Mouse (Mus musculus) liver, embryonic 11.5 days (tissue): ENCODE data around the gene Rundc3a. TPM values are rescaled to one million over a fixed set of nuclear protein-coding genes. Genes with fewer than 3 reads are reported as not detected.

Experiments used
- ATAC-seq: fragments of 200-750 bp; cut with Nextera tagmentation; replicated peaks from 2 replicates; pipeline ENCODE4 v1.8.0; 2017; ENCODE audit warnings: moderate number of reproducible peaks, mild to moderate bottlenecking, moderate TSS enrichment, moderate library complexity; ENCODE audit not compliant: low FRiP score
- DNase-seq: peaks from one replicate; pipeline ENCODE4 v3.0.0-alpha.2; 2017; ENCODE audit warnings: low spot score
- H3K27ac ChIP-seq: fragments of 300-500 bp; sonication (generic); 2 replicates; pipeline ENCODE4 v1.5.1; 2014; ENCODE audit warnings: mild to moderate bottlenecking, low read depth, low read length, control low read depth
- H3K27me3 ChIP-seq: fragments of 300-500 bp; sonication (generic); replicated peaks from 2 replicates; pipeline ENCODE4 v1.6.1; 2014; ENCODE audit warnings: low read length, mixed read lengths; ENCODE audit not compliant: control insufficient read depth, insufficient read depth
- H3K36me3 ChIP-seq: fragments of 300-500 bp; sonication (generic); 2 replicates; pipeline ENCODE4 v1.6.1; 2014; ENCODE audit warnings: mild to moderate bottlenecking, low read length, moderate library complexity, mixed read lengths; ENCODE audit not compliant: control insufficient read depth, insufficient read depth
- H3K4me1 ChIP-seq: fragments of 300-500 bp; sonication (generic); replicated peaks from 2 replicates; pipeline ENCODE4 v1.6.1; 2014; ENCODE audit warnings: low read length, mixed read lengths; ENCODE audit not compliant: control insufficient read depth, insufficient read depth
- H3K4me2 ChIP-seq: fragments of 300-500 bp; sonication (generic); 2 replicates; pipeline ENCODE4 v1.6.1; 2014; ENCODE audit warnings: mild to moderate bottlenecking, control low read depth, moderate library complexity
- H3K4me3 ChIP-seq: fragments of 300-500 bp; sonication (generic); 2 replicates; pipeline ENCODE4 v1.5.1; 2014; ENCODE audit warnings: low read depth, low read length, control low read depth
- H3K9ac ChIP-seq: fragments of 300-500 bp; sonication (generic); 2 replicates; pipeline ENCODE4 v1.6.1; 2014; ENCODE audit warnings: low read depth, low read length, control low read depth
- H3K9me3 ChIP-seq: fragments of 300-500 bp; sonication (generic); 2 replicates; pipeline ENCODE4 v1.6.1; 2016; ENCODE audit warnings: low read length, inconsistent platforms, mixed read lengths; ENCODE audit not compliant: control insufficient read depth
- WGBS: fragments of 180-500 bp; shearing (Covaris S2); extraction: QIAGEN DNeasy Blood & Tissue Kit; methylation state at CpG from one replicate; pipeline ENCODE4 v1.1.7; 2014; 5-methylcytosine and 5-hydroxymethylcytosine counted together
- polyA plus RNA-seq: library from polyadenylated mRNA; unstranded; fragments of >200 nt; fragmentation: Nextera tagmentation; extraction: Ambion mirVana; gene quantifications from 2 replicates; pipeline ENCODE4 v1.2.1, GENCODE M21; 2014

The Rundc3a gene
- polyA plus RNA-seq, 1 experiment from 2014 or later: 2.6 TPM

- Histone ChIP-seq H3K4me3 (no peak overlapping the region), H3K4me1 (peaks cover 15% of the 10 kb centered on the region), H3K9me3 (no peaks in the 10 kb centered on the region), H3K36me3 (peaks cover 19% of the 10 kb centered on the region), H3K27ac (no peak overlapping the region), H3K27me3 (peaks cover 60% of the 10 kb centered on the region), H3K9ac (no peak overlapping the region), H3K4me2 (no peak overlapping the region)
- ATAC-seq: no peak
- no peak for DNase-seq
- 24% methylated on average over 12 of the region's 12 CpGs for WGBS
These were observed 7.4 kb downstream of the Rundc3a start for GRCm38 (mm10) chr11:102400513-102401084.

DNA sequence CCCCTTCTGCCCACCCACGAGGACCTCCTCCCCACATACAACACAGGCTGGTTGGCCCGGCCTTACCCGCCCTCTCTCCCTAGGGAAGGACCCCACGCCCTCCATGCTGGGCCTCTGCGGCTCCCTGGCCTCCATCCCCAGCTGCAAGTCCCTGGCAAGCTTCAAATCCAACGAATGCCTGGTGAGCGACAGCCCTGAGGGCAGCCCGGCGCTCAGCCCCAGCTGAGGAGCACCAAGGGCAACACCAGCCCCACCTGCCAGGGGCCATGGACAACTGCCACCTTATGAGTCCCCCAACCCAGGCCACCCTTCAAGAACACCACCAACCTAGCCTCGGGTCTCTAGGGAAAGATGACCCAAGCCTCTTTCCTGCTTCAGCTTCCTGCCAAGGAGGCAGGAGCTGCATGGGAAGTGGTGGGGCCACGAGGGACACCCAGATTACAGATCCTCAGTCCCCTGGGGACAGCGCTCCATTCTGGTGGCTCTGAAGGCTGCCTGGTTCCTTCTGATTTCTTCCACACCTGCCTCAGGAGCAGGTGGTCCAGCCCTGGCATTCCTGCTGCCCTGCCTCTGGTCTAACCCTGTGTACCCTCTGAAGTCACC is 8.8 kb downstream of the Rundc3a start:
- Histone ChIP-seq H3K9me3 (no peaks in the 10 kb centered on the region), H3K4me3 (no peak overlapping the region), H3K27ac (no peak overlapping the region), H3K4me1 (peaks cover 18% of the 10 kb centered on the region), H3K9ac (no peak overlapping the region; the same call in 1 of the 2 replicates), H3K27me3 (peaks cover 52% of the 10 kb centered on the region), H3K4me2 (no peak overlapping the region), H3K36me3 (peaks cover 19% of the 10 kb centered on the region)
- ATAC-seq (no peak), DNase-seq (no peak)
- 71% methylated on average over 12 of the region's 12 CpGs for WGBS

GRCm38 (mm10) chr11:102403657-102404056 is 10.5 kb downstream of the Rundc3a start:
- ATAC-seq: no peak
- H3K27ac ChIP-seq: no peak overlapping the region
- H3K36me3 ChIP-seq: peaks cover 19% of the 10 kb centered on the region
- no peak for DNase-seq
- no peak overlapping the region for H3K4me3 ChIP-seq
- 92% methylated on average over 11 of the region's 11 CpGs for WGBS
- no peak overlapping the region for H3K4me2 ChIP-seq
- no peaks in the 10 kb centered on the region for H3K9me3 ChIP-seq
- peaks cover 36% of the 10 kb centered on the region for H3K27me3 ChIP-seq
- H3K9ac ChIP-seq: no peak overlapping the region
- peaks cover 18% of the 10 kb centered on the region for H3K4me1 ChIP-seq

- Histone ChIP-seq H3K4me2 (peak overlapping the region; percentile 94), H3K4me3 (peak overlapping the region; percentile 20; the same call in 1 of the 2 replicates), H3K9me3 (no peaks in the 10 kb centered on the region), H3K36me3 (peaks cover 19% of the 10 kb centered on the region), H3K4me1 (peaks cover 23% of the 10 kb centered on the region), H3K9ac (no peak overlapping the region), H3K27me3 (peaks cover 29% of the 10 kb centered on the region), H3K27ac (no peak overlapping the region)
- peak; percentile 29 for DNase-seq
- 80% methylated on average over 18 of the region's 18 CpGs for WGBS
- ATAC-seq: no peak
These were observed 11.2 kb downstream of the Rundc3a start for GRCm38 (mm10) chr11:102404161-102405010.

DNA sequence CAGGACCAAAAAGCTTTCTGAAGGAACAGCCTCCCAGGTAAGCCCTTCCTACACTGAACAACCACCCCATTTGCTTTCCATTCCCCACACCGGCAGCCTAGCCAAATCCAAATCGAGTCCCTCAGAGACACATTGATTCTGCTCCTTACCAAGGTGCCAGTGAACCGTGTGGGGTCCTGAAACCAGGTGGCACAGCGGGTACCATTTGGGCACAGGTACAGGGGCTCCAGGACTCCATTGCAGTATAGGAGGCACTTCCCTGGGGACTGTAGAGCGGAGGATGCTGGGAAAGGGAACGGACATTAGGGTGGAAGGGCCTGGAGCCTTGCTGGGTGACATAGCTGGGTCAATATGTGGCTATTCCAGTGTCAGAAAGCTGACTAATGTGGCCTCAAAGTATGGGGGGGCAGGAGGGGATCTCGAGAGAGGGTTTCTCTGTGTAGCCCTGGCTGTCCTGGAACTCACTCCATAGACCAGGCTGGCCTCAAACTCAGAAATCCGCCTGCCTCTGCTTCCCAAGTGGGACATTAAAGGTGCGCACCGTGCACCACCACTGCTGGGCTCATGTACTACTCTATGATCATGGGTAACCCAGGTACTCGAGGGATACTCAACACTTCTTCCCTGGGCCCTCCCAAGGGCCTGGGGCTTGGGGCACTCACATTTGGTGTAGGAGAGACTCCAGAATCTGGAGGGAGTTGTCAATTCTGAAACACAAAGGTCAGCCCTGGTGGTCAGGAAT is 12.5 kb downstream of the Rundc3a start:
- peak; percentile 30 for DNase-seq
- Histone ChIP-seq H3K27ac (peak overlapping the region; percentile 98; the same call in 1 of the 2 replicates), H3K4me3 (peak overlapping the region; percentile 67), H3K4me1 (peaks cover 25% of the 10 kb centered on the region), H3K9me3 (no peaks in the 10 kb centered on the region), H3K36me3 (peaks cover 19% of the 10 kb centered on the region), H3K4me2 (peak overlapping the region; percentile 94), H3K27me3 (peaks cover 15% of the 10 kb centered on the region), H3K9ac (peak overlapping the region; percentile 74)
- whole genome bisulfite sequencing: 84% methylated on average over 11 of the region's 11 CpGs
- ATAC-seq: no peak

GRCm38 (mm10) chr11:102406401-102406800 is 13.2 kb downstream of the Rundc3a start:
- Histone ChIP-seq H3K4me1 (peaks cover 27% of the 10 kb centered on the region), H3K4me2 (peak overlapping the region; percentile 94), H3K9me3 (no peaks in the 10 kb centered on the region), H3K27ac (peak overlapping the region; percentile 98), H3K9ac (peak overlapping the region; percentile 74), H3K27me3 (peaks cover 8% of the 10 kb centered on the region), H3K4me3 (peak overlapping the region; percentile 67), H3K36me3 (peaks cover 19% of the 10 kb centered on the region)
- 13% methylated on average over 3 of the region's 3 CpGs for WGBS
- DNase-seq (no peak), ATAC-seq (no peak)

DNA sequence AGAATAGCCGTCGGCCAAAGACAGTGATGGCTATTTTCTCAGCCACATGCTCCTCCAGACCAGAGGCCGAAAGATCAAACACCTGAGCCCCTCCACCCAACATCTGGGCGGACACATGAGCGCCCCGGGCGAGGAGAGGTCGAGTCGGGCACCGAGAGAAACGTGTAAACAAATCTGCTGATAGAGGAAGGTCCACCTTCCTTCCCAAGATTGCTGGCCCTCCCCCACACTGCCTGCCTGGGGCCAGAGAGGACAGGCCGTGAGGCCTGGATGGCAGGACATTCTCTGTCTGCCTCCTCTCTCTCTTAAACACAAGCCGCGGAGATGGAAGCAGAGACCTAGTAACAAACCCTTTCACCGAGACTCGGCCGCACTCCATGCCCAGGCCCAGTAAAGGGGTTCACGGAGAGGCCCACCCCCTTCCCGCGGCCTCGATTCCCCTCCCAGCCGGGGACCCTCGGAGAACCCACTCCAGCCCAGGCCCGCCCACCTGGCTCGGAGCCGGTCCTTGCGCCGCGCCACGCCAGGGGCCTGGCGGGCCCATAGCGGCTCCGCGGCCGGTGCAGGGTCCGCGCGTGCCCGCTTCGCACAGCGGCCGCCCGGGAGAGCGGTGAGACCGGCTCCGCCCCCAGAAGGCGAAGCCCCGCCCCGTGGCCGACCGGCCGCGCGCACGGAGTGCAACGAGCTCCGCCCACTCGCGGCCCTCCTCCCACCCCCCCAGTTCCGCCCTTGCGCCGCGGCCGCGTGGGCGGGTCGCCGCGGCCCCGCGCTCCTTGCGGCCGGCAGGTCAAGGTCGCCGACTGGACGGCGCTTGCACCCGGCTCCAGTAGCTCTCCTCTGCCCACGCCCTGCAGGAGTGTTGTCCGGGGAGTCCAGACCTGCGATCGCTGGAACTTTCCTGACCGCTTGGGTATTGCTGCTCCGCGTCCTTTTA is 14.0 kb downstream of the Rundc3a start:
- Histone ChIP-seq H3K36me3 (peaks cover 19% of the 10 kb centered on the region), H3K27ac (peak overlapping the region; percentile 98), H3K4me1 (peaks cover 27% of the 10 kb centered on the region), H3K9ac (peak overlapping the region; percentile 74), H3K27me3 (peaks cover 1% of the 10 kb centered on the region), H3K4me2 (peak overlapping the region; percentile 94), H3K4me3 (peak overlapping the region; percentile 67), H3K9me3 (no peaks in the 10 kb centered on the region)
- peak; percentile 91 for DNase-seq
- ATAC-seq: peak; percentile 71
- WGBS: under 1% methylated on average over 85 of the region's 85 CpGs
